Mouse (Mus musculus): ENCODE results near the gene Igf2bp2. TPM values are rescaled to one million over a fixed set of nuclear protein-coding genes. Genes with fewer than 3 reads are reported as not detected.

Igf2bp2 gene
- 0.10 TPM in 1 of 2 replicates, not detected in the other for polyA plus RNA-seq (2012)

GRCm38 (mm10) chr16:22162512-22163455 is at the start of gene Igf2bp2:
Igf2bp2 (minus strand) TSS chr16:22163299.
- TF ChIP-seq GATA1 (IDR thresholded peaks at IDR 0.05; ENCODE audit: low read length) = no peak

GRCm38 (mm10) chr16:22203501-22203900 is 40.4 kb upstream of the Igf2bp2 start:
- no peak for TF ChIP-seq GATA1 (IDR thresholded peaks at IDR 0.05; ENCODE audit: low read length)

GRCm38 (mm10) chr16:22201858-22202257 is 38.8 kb upstream of the Igf2bp2 start:
- no peak for TF ChIP-seq GATA1 (IDR thresholded peaks at IDR 0.05; ENCODE audit: low read length)

DNA sequence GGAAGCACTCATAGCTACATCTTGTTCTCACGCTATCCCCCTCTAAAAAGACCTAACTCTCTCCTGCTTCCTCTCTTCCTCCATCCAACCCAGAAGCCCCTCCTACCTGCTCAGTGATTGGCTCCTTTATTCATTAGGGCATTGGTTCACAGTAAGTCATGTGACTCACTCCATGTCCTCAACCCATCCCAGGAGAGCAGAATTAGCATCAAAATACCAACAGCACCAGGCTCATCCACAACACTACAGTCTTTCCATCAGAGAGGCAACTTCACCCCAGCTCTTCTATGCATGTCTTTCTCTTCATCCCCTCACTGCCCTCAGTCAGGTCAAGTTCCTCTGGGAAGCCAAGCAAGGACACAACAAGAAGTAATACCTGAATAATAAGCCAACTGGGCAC is 37.4 kb upstream of the Igf2bp2 start:
- TF ChIP-seq GATA1 (IDR thresholded peaks at IDR 0.05; ENCODE audit: low read length) = no peak

GRCm38 (mm10) chr16:22187366-22187765 is 24.3 kb upstream of the Igf2bp2 start:
- TF ChIP-seq GATA1 (IDR thresholded peaks at IDR 0.05; ENCODE audit: low read length) = no peak

GRCm38 (mm10) chr16:22185411-22185810 is 22.3 kb upstream of the Igf2bp2 start:
- no peak for TF ChIP-seq GATA1 (IDR thresholded peaks at IDR 0.05; ENCODE audit: low read length)

GRCm38 (mm10) chr16:22184113-22184512 is 21.0 kb upstream of the Igf2bp2 start:
- TF ChIP-seq GATA1 (IDR thresholded peaks at IDR 0.05; ENCODE audit: low read length) = no peak

- TF ChIP-seq GATA1 (IDR thresholded peaks at IDR 0.05; ENCODE audit: low read length) = no peak
Measured at GRCm38 (mm10) chr16:22182286-22182685, 19.2 kb upstream of the Igf2bp2 start.

GRCm38 (mm10) chr16:22178793-22179192 is 15.7 kb upstream of the Igf2bp2 start:
- TF ChIP-seq GATA1 (IDR thresholded peaks at IDR 0.05; ENCODE audit: low read length) = no peak

- TF ChIP-seq GATA1 (IDR thresholded peaks at IDR 0.05; ENCODE audit: low read length) = no peak
Measured at GRCm38 (mm10) chr16:22177999-22178398, 14.9 kb upstream of the Igf2bp2 start.

DNA sequence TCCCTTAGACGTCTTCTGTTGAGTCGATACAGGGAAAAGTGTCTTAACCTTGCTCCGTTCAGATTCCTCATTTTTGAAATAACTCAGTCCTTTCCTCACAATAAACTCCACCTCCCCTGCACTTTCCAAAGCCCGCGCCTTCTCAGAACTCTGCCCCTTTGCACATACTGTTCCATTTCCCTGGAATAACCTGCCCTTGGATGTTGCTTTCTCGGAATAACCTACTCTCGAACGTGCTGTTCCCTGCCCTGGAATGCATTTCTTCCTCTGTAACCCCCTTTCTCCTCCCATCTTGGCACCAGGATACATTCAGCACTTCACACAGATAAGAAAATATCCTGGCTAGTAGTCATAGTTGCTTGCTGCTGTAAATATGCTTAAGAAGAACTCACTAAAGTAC is 5.6 kb upstream of the Igf2bp2 start:
- TF ChIP-seq GATA1 (IDR thresholded peaks at IDR 0.05; ENCODE audit: low read length) = no peak

DNA sequence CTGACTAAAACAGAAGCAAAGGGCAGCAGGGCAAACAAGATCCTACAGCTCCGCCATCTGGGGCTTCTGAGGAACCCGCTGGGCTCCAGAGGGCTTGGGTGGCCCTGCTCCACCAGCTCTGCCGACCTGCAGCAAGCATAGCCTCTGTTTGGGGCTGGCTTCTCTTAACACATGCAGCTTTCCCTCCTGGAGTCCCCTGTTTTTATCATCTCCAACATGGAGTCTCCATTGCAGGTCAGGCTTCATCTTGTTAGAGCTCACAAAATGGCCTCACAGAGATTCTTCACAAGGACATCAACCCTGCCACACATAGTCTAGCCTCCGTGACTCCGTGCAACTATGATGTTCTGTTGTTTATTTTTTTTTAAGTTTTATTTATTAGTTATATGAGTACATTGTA is 2.5 kb upstream of the Igf2bp2 start:
- TF ChIP-seq GATA1 (IDR thresholded peaks at IDR 0.05; ENCODE audit: low read length) = no peak

GRCm38 (mm10) chr16:22164446-22164845 is 1.3 kb upstream of the Igf2bp2 start:
- TF ChIP-seq GATA1 (IDR thresholded peaks at IDR 0.05; ENCODE audit: low read length) = no peak

GRCm38 (mm10) chr16:22163456-22163851 is 355 bp upstream of the Igf2bp2 start:
- TF ChIP-seq GATA1 (IDR thresholded peaks at IDR 0.05; ENCODE audit: low read length) = no peak

GRCm38 (mm10) chr16:22162066-22162511 is 1.0 kb downstream of the Igf2bp2 start:
- no peak for TF ChIP-seq GATA1 (IDR thresholded peaks at IDR 0.05; ENCODE audit: low read length)

GRCm38 (mm10) chr16:22161351-22162065 is 1.6 kb downstream of the Igf2bp2 start:
- no peak for TF ChIP-seq GATA1 (IDR thresholded peaks at IDR 0.05; ENCODE audit: low read length)
